Mouse (Mus musculus) ES-Bruce4 (cell line): ENCODE data around the gene Rps6kl1.

Source experiments
- CTCF ChIP-seq: IDR thresholded peaks from one replicate; pipeline ENCODE4 v1.8.1; 2011; ENCODE audit warnings: low read depth, low read length
- POLR2A ChIP-seq: IDR thresholded peaks from one replicate; pipeline ENCODE4 v1.8.1; 2011; ENCODE audit warnings: low read length; ENCODE audit not compliant: insufficient read depth

GRCm38 (mm10) chr12:85126986-85127603, 24.0 kb downstream of the Rps6kl1 start:
- TF ChIP-seq CTCF = no peak
- no peak for TF ChIP-seq POLR2A
